Mouse (Mus musculus) common myeloid progenitor, adult 5-6 weeks (primary cell): ENCODE results near the gene Cdk13. TPM values are rescaled to one million over a fixed set of nuclear protein-coding genes. Genes with fewer than 3 reads are reported as not detected.
A peak's percentile ranks its signal among the peaks of the same experiment; 100 is the strongest.

Source experiments
- ATAC-seq: replicated peaks from 2 replicates; pipeline ENCODE4 v1.8.0; 2016; ENCODE audit warnings: low read depth, mild to moderate bottlenecking, moderate TSS enrichment, inconsistent platforms; ENCODE audit not compliant: poor library complexity, severe bottlenecking
- total RNA-seq: library from RNA; stranded (forward); fragments of 200-1000, 187-1606 nt; gene quantifications from 2 replicates; pipeline ENCODE4 v1.2.3, GENCODE M21; 2017

Cdk13 gene
- 101 and 120 TPM in 2 replicates for total RNA-seq

DNA sequence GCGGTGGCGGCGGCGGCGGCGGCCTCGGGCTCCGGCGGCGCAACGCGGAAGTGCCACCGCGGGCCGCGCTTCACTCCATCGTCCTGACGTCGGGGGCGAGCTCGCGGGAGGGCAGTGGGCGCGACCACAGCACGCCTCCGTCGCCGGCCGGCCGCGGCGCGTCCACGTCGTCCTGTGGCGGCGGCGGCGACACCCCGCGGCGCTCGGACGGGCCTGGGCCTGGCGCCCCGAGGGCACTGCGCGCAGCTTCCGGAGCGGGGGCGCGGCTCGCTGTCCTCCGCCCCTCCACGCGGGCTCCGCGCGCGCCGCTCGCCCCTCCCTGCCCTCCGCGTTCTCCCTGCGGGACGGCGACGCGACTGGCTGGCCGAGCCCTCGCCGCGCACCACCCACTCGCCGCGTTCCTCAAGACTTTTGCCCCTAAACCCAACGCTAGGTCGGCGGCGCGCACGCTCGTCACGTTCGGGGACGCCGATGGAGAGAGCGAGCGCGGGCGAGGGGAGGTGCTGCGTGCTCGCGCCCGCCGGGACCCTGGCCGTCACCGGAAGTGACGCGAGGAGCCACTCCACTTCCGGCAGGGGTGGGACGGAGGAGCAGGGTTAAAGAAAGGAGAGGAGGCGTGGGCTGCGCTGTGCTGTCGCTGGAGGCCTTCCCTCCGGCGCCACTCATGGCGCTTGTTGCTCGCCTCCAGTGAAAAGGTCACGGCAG lies at the start of gene Cdk13:
TSS of gene Cdk13 (minus strand) at position 189 of the 705 bp plus-strand sequence.
- ATAC-seq = peak; percentile 85

DNA sequence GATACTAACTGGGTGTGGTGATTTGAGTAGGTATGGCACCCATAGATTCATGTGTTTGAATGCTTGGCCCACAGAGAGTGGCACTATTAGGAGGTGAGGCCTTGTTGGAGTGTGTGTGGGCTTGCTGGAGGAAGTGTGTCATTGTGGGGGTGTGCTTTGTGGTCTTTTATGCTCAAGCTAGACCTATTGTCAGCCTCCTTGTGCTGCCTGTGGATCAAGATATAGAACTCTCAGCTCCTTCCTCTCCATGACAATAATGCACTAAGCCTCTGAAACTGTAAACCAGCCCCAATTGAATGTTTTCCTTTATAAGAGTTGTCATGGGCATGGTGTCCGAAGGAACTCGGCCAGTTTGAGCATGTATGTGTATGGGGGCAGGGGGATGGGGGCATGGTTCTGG lies 38.4 kb upstream of the Cdk13 start:
- no peak for ATAC-seq

DNA sequence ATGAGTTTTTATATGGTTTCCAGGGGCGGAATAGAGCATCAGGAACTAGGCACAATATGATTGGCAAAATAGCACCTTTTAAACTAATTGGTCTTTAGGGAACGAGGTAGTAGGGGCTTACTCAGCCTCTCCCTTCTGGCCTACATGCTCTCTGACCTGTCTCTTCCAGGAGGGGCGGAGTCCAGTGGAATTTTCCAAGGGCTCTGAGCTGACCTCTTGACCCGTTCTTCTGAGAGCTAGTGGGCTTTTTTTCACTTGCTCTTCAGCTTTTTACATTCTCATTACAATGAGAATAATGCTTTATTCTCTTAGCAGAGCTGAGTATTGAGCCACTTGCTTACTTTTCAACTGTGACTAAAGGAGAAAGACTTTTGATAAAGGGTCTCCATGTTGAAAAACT lies 37.9 kb upstream of the Cdk13 start:
- ATAC-seq = no peak

DNA sequence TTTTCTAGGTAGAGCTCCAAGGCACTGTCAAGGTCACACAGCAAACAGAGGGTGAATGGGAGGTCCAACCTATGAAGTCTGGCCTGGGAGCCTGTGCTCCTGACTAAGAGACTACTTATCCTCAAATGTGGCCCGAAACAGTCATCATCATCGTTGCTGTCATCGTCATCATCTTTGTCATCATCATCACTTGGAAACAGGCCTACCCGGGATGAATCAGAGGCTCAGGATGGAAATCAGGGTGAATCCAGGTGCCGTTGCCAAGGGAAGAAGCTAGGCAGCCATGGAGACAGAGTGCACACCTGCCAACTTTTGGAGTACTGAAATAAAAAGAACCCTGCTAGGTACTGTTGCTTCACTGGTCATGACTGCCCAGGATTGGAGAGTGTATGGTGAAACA lies 34.2 kb upstream of the Cdk13 start:
- ATAC-seq = no peak

DNA sequence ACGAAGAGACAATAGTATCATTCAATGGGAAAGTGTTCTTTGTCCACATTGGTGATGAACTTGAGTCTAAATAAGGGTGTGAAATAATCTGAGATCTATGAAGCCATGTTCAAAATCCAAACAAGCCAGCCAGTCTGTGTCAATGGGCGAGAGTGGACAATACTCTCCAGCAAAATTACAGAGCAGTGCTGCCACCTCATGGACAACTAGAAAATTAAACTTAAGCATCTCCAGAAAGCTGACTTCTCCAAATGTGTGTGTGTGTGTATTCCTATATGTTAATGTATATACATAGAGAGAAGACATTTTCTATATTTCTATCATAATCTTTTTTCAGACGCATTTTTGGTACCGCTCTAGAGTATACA lies 33.6 kb upstream of the Cdk13 start:
- peak; percentile 75 for ATAC-seq

- ATAC-seq = peak; percentile 51; the same call in 1 of the 2 replicates
These were observed 33.0 kb upstream of the Cdk13 start for GRCm38 (mm10) chr13:17837610-17838483.

- peak; percentile 85 for ATAC-seq
These were observed 31.9 kb upstream of the Cdk13 start for GRCm38 (mm10) chr13:17836808-17837207.

DNA sequence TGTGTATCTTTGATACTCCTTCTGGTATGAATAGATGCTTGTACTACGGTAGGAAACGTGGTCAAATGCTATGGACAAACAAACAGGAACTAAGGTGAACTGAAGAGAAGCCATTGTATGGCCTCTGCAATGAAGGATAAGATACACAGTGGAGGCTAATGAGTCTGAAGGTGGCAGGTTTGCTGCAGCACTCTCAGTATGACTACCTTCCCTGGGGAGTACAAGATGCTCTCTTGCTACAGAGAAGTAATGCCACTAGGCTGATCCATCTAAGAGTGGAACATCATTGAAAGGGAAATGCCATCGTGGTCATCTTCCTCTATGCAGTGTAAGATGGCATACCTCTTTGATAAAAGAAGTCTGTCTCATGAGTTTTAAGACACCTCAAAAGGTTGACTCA lies 28.0 kb upstream of the Cdk13 start:
- no peak for ATAC-seq

DNA sequence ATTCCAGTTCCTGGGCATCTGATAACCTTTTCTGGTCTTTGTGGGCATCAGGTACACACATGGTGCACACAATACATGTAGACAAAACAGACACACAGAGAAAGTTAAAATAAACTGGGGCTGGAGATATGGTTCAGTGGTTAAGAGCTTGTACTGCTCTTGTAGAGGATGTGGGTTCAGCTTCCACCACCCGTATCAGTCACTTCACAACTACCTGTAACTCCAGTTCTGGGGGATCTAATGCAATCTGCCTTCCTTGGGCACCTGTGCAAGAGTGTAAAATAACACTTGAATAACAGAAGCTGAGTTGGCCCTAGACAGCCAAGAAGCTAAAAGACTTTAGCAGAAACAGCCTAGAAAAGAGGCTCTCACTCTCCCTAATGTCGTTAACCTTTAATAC lies 12.3 kb upstream of the Cdk13 start:
- ATAC-seq = no peak

DNA sequence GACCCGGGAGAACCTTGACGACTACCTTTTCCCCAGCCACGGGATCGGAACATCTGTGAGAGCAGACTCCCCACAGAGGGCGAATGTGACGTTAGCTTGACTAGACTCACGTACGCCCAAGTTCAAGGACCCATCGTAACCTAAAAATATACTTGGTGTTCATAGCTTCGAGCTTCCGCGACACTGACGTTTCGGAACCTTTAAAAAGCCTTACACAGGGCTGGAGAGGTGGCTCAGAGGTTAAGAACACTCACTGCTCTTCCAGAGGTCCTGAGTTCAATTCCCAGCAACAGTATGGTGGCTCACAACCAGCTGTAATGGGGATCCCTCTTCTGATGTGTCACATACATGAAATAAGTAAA lies 698 bp upstream of the Cdk13 start:
- no peak for ATAC-seq

DNA sequence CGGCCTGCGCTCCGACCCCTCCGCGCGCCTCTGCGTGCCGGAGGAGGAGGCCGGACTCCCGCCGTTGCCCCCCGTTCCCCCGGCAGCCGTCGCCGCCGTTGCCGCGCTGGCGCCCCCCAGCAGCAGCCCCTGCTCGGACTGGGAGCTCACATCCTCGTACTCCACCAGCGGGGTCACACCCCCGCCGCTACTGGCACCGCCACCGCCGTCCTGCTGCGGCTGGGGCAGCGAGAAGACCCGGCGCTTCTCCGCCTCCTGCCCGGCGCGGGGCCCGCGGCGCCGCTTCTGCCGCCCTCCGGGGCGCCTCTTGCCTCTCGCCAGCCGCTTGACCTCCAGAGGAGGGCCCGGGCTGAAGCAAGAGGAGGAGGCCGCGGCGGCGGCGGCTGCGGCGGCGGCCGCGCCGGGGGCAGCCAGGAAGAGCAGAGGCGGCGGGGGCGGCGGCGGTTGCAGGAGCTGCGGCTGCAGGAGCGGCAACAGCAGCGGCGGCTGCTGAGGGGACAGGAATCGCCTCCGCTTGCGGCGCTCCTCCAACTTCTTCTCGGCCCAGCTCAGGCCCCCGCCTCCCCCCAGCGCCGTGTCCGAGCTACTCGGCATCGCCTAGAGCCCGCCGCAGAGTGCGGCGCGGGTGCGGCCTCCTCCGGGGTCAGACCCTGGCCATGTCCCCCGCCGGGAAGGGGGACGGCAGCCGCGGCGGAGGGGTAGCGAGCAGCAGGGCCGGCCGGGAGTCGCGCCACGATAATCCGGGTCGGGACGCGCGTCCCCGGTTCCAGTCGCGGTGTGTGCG lies 647 bp downstream of the Cdk13 start:
- no peak for ATAC-seq

- peak; percentile 56 for ATAC-seq
These were observed 1.4 kb downstream of the Cdk13 start for GRCm38 (mm10) chr13:17803331-17804057.

- no peak for ATAC-seq
These were observed 2.0 kb downstream of the Cdk13 start for GRCm38 (mm10) chr13:17802880-17803279.

GRCm38 (mm10) chr13:17799735-17800134 lies 5.2 kb downstream of the Cdk13 start:
- ATAC-seq = no peak

GRCm38 (mm10) chr13:17795757-17796456 lies 9.0 kb downstream of the Cdk13 start:
- no peak for ATAC-seq

DNA sequence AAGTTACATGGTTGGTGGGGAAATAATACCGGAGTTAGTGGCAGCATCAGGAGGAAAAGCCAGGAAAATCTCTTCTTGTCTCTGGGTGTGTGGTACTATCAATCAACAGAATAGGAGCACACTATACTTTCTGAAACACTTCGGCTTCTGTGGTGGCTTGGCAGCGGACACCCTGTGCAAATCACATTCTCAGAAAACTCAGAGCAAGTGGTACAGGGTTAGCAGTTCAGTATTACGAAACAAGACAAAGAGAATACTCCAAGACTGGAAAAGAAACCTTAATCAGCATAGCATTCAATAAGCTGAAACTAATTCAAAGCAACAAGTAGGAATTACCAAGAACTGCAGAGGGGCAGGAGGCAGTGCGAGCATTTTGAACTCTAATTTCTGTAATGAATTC lies 21.3 kb downstream of the Cdk13 start:
- ATAC-seq = no peak

DNA sequence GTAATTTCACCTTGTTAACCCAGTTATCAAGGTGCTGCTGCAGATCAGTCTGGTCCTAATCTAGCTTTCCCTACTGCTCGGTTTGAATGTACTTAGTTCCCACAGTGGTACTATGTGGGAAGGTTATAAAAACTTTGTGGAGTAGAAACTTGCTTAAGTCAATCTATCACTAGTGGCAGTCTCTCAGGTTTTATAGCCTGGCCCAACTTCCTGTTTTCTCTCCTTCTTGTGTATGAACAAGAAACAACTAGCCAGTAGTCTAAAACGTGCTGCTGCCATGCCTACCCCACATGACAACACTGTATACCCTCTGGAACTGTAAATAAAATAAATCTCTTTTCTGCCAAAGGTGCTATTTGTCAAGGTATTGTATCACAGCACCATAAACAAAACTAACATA lies 25.0 kb downstream of the Cdk13 start:
- ATAC-seq = peak; percentile 63; the same call in 1 of the 2 replicates

DNA sequence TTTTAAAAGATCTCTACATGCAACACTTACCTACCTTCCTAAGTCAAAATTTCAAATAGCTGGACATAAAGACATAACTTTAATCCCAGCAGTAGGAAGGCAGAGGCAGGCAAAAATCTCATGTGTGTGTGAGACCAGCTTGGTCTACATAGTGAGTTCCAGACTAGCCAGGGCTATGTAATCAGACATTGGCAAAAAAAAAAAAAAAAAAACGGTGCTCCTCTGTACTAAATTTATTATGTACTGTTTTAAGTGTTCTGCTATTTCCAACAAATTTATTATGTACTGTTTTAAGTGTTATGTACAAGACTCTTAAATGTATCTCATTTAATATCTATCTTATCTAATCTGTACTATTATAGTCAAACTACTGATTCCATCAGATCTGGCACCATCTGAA lies 28.6 kb downstream of the Cdk13 start:
- no peak for ATAC-seq

GRCm38 (mm10) chr13:17775364-17775763 lies 29.5 kb downstream of the Cdk13 start:
- ATAC-seq = no peak
